Mouse (Mus musculus) midbrain, embryonic 14.5 days (tissue): ENCODE results near the gene Ndufaf2. TPM values are rescaled to one million over a fixed set of nuclear protein-coding genes. Genes with fewer than 3 reads are reported as not detected.

Source experiments
- ATAC-seq: fragments of 200-750 bp; cut with Nextera tagmentation; 2 replicates; pipeline ENCODE4 v1.8.0; 2017; ENCODE audit warnings: moderate number of reproducible peaks, moderate library complexity; ENCODE audit not compliant: low FRiP score, low TSS enrichment
- DNase-seq: peaks from one replicate; pipeline ENCODE4 v3.0.0-alpha.2; 2015
- H3K27ac ChIP-seq: fragments of 300-500 bp; sonication (generic); replicated peaks from 2 replicates; pipeline ENCODE4 v1.5.1; 2014; ENCODE audit warnings: mild to moderate bottlenecking, low read depth, low read length, moderate library complexity
- H3K27me3 ChIP-seq: fragments of 300-500 bp; sonication (generic); 2 replicates; pipeline ENCODE4 v1.6.1; 2014; ENCODE audit warnings: low read length, control low read depth, mixed read lengths; ENCODE audit not compliant: control insufficient read depth, insufficient read depth
- H3K36me3 ChIP-seq: fragments of 300-500 bp; sonication (generic); 2 replicates; pipeline ENCODE4 v1.6.1; 2014; ENCODE audit warnings: low read length, control low read depth; ENCODE audit not compliant: control insufficient read depth, insufficient read depth
- H3K4me1 ChIP-seq: fragments of 300-500 bp; sonication (generic); 2 replicates; pipeline ENCODE4 v1.6.1; 2014; ENCODE audit warnings: mild to moderate bottlenecking, antibody characterized with exemption, low read length, control low read depth; ENCODE audit not compliant: control insufficient read depth, insufficient read depth
- H3K4me2 ChIP-seq: fragments of 300-500 bp; sonication (generic); 2 replicates; pipeline ENCODE4 v1.6.1; 2014; ENCODE audit warnings: mild to moderate bottlenecking, low read length, moderate library complexity
- H3K4me3 ChIP-seq: fragments of 300-500 bp; sonication (generic); replicated peaks from 2 replicates; pipeline ENCODE4 v1.5.1; 2014; ENCODE audit warnings: low read depth, low read length
- H3K9ac ChIP-seq: fragments of 300-500 bp; sonication (generic); replicated peaks from 2 replicates; pipeline ENCODE4 v1.6.1; 2014; ENCODE audit warnings: mild to moderate bottlenecking, low read length, moderate library complexity
- H3K9me3 ChIP-seq: fragments of 300-500 bp; sonication (generic); 2 replicates; pipeline ENCODE4 v1.6.1; 2016; ENCODE audit warnings: low read length, control low read depth, mixed read lengths; ENCODE audit not compliant: control insufficient read depth
- WGBS: fragments of 180-500 bp; shearing (Covaris S2); extraction: QIAGEN DNeasy Blood & Tissue Kit; methylation state at CpG from one replicate; pipeline ENCODE4 v1.1.7; 2014; 5-methylcytosine and 5-hydroxymethylcytosine counted together
- polyA plus RNA-seq: library from polyadenylated mRNA; unstranded; fragments of >200 nt; fragmentation: Nextera tagmentation; extraction: Ambion mirVana; gene quantifications from 2 replicates; pipeline ENCODE4 v1.2.1, GENCODE M21; 2014

Ndufaf2 gene
- polyA plus RNA-seq, 1 experiment from 2014 or later = 64.3 TPM

DNA sequence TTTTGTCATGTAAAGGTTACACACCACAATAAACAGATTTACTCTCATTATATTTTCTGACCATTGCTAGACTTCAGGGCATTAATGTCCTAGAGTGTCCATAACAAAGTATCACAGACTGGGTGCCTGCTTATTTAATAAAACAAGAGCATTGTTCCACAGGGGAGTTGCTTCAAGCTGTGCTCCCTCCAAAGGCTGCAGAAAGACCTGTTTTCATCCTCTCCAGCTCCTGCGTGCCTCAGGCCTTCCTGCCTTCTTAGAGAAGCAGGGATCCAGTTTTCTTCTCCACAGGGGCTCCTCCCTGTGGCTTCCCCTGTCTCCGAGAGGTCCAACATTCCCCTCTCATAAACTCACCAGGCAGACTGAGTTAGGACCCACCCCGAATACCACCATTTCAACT lies 202.2 kb downstream of the Ndufaf2 start:
- Histone ChIP-seq H3K4me3 (no peak overlapping the region), H3K9ac (no peak overlapping the region), H3K4me1 (peaks cover 17% of the 10 kb centered on the region; the same call in 1 of the 2 replicates), H3K4me2 (no peak overlapping the region), H3K27me3 (no peaks in the 10 kb centered on the region), H3K27ac (no peak overlapping the region; the same call in 1 of the 2 replicates), H3K9me3 (no peaks in the 10 kb centered on the region), H3K36me3 (no peaks in the 10 kb centered on the region)
- no peak for DNase-seq
- no peak for ATAC-seq
- WGBS = 13% methylated on average over 3 of the region's 3 CpGs

DNA sequence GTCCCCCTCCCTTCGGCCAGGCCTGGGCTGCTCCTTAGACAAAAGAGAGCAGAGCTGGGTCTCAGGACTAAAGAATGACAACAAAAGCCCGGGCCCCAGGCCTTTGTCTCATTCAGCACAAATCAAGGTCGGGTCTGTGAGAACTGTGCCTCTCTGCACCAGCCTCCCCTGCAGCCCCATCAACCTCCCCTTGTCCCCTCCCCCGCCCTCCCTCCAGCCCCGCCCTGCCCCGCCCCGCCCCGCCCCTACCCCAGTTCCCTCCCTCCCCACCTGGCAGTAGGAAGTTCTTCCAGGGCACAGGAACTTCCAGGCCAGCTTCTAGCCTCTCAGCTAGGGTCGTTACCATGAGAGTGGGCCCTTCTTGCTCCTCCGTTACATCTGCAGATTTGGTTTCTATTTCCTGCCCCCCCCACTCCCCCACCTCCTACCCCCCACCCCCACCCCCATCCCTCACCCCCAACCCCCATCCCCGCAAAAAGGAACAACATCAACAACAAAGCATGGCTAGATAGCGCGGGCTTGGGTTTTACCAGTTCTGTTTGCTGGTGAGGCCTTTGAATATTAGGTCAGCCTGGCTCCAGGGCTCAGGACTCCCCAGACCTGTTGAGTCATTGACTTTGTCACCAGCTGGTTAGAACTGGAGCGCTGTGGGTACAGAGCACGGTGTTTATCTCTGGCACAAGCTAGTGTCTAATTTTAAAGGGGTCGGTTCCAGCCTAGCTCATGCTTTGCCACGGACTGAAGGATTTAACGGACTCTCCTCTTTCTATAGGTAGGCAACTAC lies 202.9 kb downstream of the Ndufaf2 start:
- WGBS = 5% methylated on average over 14 of the region's 18 CpGs
- peak overlapping the region; percentile 4; the same call in 1 of the 2 replicates for H3K4me2 ChIP-seq
- no peak overlapping the region for H3K9ac ChIP-seq
- H3K4me3 ChIP-seq = no peak overlapping the region
- no peaks in the 10 kb centered on the region for H3K36me3 ChIP-seq
- no peaks in the 10 kb centered on the region for H3K9me3 ChIP-seq
- no peaks in the 10 kb centered on the region for H3K27me3 ChIP-seq
- H3K27ac ChIP-seq = no peak overlapping the region; the same call in 1 of the 2 replicates
- DNase-seq (peak; percentile 62), ATAC-seq (peak; percentile 80)
- peaks cover 17% of the 10 kb centered on the region; the same call in 1 of the 2 replicates for H3K4me1 ChIP-seq

GRCm38 (mm10) chr13:107954445-107955261 lies 203.8 kb downstream of the Ndufaf2 start:
- H3K36me3 ChIP-seq = no peaks in the 10 kb centered on the region
- WGBS = 10% methylated on average over 16 of the region's 16 CpGs
- H3K4me1 ChIP-seq = peaks cover 17% of the 10 kb centered on the region; the same call in 1 of the 2 replicates
- DNase-seq = no peak
- H3K4me3 ChIP-seq = no peak overlapping the region
- peak overlapping the region; percentile 37; the same call in 1 of the 2 replicates for H3K27ac ChIP-seq
- ATAC-seq = peak; percentile 31; the same call in 1 of the 2 replicates
- H3K9me3 ChIP-seq = no peaks in the 10 kb centered on the region
- H3K9ac ChIP-seq = no peak overlapping the region
- no peaks in the 10 kb centered on the region for H3K27me3 ChIP-seq
- H3K4me2 ChIP-seq = peak overlapping the region; percentile 4; the same call in 1 of the 2 replicates

- H3K9me3 ChIP-seq = no peaks in the 10 kb centered on the region
- H3K27me3 ChIP-seq = no peaks in the 10 kb centered on the region
- no peak overlapping the region for H3K9ac ChIP-seq
- no peak overlapping the region for H3K4me2 ChIP-seq
- no peak overlapping the region for H3K4me3 ChIP-seq
- no peak overlapping the region for H3K27ac ChIP-seq
- DNase-seq (no peak), ATAC-seq (0 out of 2 replicates have a peak, but pooled peaks have one; percentile 5)
- WGBS = 26% methylated on average over 9 of the region's 9 CpGs
- H3K36me3 ChIP-seq = no peaks in the 10 kb centered on the region
- peaks cover 17% of the 10 kb centered on the region; the same call in 1 of the 2 replicates for H3K4me1 ChIP-seq
These were observed 204.4 kb downstream of the Ndufaf2 start for GRCm38 (mm10) chr13:107954100-107954444.

Other genes starting within 250 kb of the Ndufaf2 start
- gene Smim15, start 114.2 kb downstream of the Ndufaf2 start, polyA plus RNA-seq = 34.4 and 37.9 TPM in 2 replicates
- 32.2 and 32.9 TPM in 2 replicates for gene Ercc8, start 108 bp upstream of the Ndufaf2 start, polyA plus RNA-seq
- gene Elovl7, start 55.8 kb upstream of the Ndufaf2 start, polyA plus RNA-seq = 1.1 and 1.5 TPM in 2 replicates
- 2.1 and 2.5 TPM in 2 replicates for gene Depdc1b, start 157.7 kb upstream of the Ndufaf2 start, polyA plus RNA-seq